ENCODE assay signal across 8 mouse cellular contexts in the genomic region with DNA sequence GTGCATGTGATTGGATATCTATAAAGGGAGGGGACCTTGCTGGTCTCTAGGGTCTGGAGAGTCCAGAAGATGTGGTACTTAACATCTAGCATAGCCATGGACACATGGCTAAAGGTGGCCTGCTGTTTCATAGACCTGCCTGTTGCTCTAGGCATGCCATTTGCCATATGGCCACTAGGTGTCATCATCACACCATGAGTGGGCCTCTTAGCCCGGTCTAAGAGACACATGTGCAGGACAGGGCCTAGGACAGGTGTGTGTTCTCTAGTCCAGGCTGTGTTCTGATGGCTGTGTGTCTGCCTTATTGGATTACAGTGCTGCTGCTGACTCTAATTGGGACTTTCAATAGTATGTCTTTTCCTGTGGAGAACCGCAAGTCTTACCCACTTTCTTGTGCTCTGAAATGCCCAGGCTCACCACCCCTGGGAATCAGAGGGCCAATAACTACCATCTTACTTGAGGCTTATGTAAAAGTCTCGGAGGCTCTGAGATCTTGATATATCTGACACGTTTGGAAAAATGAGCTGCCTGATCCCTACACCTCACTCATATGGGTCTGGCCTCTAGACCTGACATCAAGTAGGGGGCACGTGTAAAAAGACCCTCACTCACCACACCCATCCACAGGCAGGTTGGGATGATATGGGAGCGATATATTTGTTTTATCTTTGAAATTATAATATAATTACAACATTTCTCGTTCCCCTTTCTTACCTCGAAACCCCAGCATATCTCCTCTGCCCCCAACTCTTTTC. TPM values are rescaled to one million over a fixed set of nuclear protein-coding genes. Genes with fewer than 3 reads are reported as not detected.
A peak's percentile ranks its signal among the peaks of the same experiment; 100 is the strongest.
DNase-seq lines count a peak whose midpoint lies in the region; ATAC-seq lines count a peak whose summit lies in the region.

No protein-coding gene starts in this region.

- peak; percentile 60 for DNase-seq in Muller cell, postnatal 12 days (ENCODE audit: inconsistent ontology term)
- peak; percentile 89 to 92 for DNase-seq in cerebellum, postnatal 10 days
- peak; percentile 73 to 74 for DNase-seq in frontal cortex, postnatal 25 days (ENCODE audit: low spot score in 2 of 2)
- peak; percentile 55 to 75 for DNase-seq in layer of hippocampus, postnatal 36 days
- peak; percentile 91 for DNase-seq in lung, postnatal 36 days
- peak; percentile 61 for DNase-seq in retina, postnatal 7 days (ENCODE audit: low read depth, low spot score)
- peak; percentile 70 to 74 for DNase-seq in urinary bladder, adult 18-20 months (ENCODE audit: low spot score in 2 of 2)

- H3K4me3 ChIP-seq in hindbrain, embryonic 15.5 days = no peak overlapping the region

- no peaks in the 10 kb centered on the region for H3K9me3 ChIP-seq in hindbrain, embryonic 15.5 days

- peak; percentile 93 for ATAC-seq in hindbrain, embryonic 15.5 days (ENCODE audit: low FRiP score, low read depth)

- no peaks in the 10 kb centered on the region for H3K36me3 ChIP-seq in hindbrain, embryonic 15.5 days

- H3K27ac ChIP-seq in hindbrain, embryonic 15.5 days (replicated peaks) = no peak overlapping the region

- no peak overlapping the region for H3K9ac ChIP-seq in hindbrain, embryonic 15.5 days

- 59% methylated on average over 8 of the region's 8 CpGs for WGBS in hindbrain, embryonic 15.5 days

- no peak overlapping the region for H3K4me2 ChIP-seq in hindbrain, embryonic 15.5 days

- H3K27me3 ChIP-seq in hindbrain, embryonic 15.5 days = no peaks in the 10 kb centered on the region

- no peaks in the 10 kb centered on the region for H3K4me1 ChIP-seq in hindbrain, embryonic 15.5 days (replicated peaks)

RNA-seq across cellular contexts. Expression of a gene that starts 22.5 kb away (rescaled TPM):
- polyA plus RNA-seq in hindbrain, embryonic 15.5 days (2015; fragmentation: Nextera tagmentation; extraction: Ambion mirVana) = 7.4 and 9.5 TPM in 2 replicates
- total RNA-seq in layer of hippocampus, postnatal 36 days (2021) = 1 to 10 TPM; 4.5 to 5.7 TPM
